Mouse (Mus musculus): Measurements from ENCODE around the gene Thada. TPM values are rescaled to one million over a fixed set of nuclear protein-coding genes. Genes with fewer than 3 reads are reported as not detected.

Thada gene
- total RNA-seq, 2 experiments from 2014 or later: 11.3 to 14.8 TPM

GRCm38 (mm10) chr17:84146458-84147182 is 319.4 kb downstream of the Thada start:
- intact Hi-C loops (cut with DNase I): loop anchor here (5.0 kb wide), 1 partner anchor 36 kb away; no protein-coding TSS in a partner anchor
- no peak for DNase-seq (ENCODE audit: low spot score in 2 of 2)

- intact Hi-C loops (cut with DNase I): loop anchor here (5.0 kb wide), 1 partner anchor 36 kb away; no protein-coding TSS in a partner anchor
- no peak for DNase-seq (ENCODE audit: low spot score in 2 of 2)
Observed at GRCm38 (mm10) chr17:84145826-84146287, 320.1 kb downstream of the Thada start.

- no peak for DNase-seq (ENCODE audit: low spot score in 2 of 2)
- intact Hi-C loops (cut with DNase I): loop anchor here (5.0 kb wide), 1 partner anchor 37 kb away; no protein-coding TSS in a partner anchor
Observed at GRCm38 (mm10) chr17:84144762-84145599, 321.0 kb downstream of the Thada start.

GRCm38 (mm10) chr17:84144130-84144529 is 321.9 kb downstream of the Thada start:
- no peak for DNase-seq (ENCODE audit: low spot score in 2 of 2)
- intact Hi-C loops (cut with DNase I): no loop called here

- intact Hi-C loops (cut with DNase I): no loop called here
- no peak for DNase-seq (ENCODE audit: low spot score in 2 of 2)
Observed at GRCm38 (mm10) chr17:84143219-84143844, 322.7 kb downstream of the Thada start.

GRCm38 (mm10) chr17:84141691-84142090 is 324.3 kb downstream of the Thada start:
- intact Hi-C loops (cut with DNase I): no loop called here
- no peak for DNase-seq (ENCODE audit: low spot score in 2 of 2)

- intact Hi-C loops (cut with DNase I): no loop called here
- no peak for DNase-seq (ENCODE audit: low spot score in 2 of 2)
Observed at GRCm38 (mm10) chr17:84140822-84141507, 325.0 kb downstream of the Thada start.

Other genes with a start within 250 kb of the Thada start
- gene Plekhh2, start 45.7 kb upstream of the Thada start, total RNA-seq (2021): 1 to 10 TPM; 4.6 to 6.5 TPM
- gene Dync2li1, start 160.3 kb upstream of the Thada start, total RNA-seq (2021): 10 to 100 TPM; 19.8 to 22.3 TPM
- gene Abcg8, start 210.1 kb upstream of the Thada start, total RNA-seq (2021): not detected
- under 1 TPM in 1 of 2 experiments, not detected in 1; 0.12 TPM for gene Abcg5, start 216.8 kb upstream of the Thada start, total RNA-seq (2021)

All from left cerebral cortex, postnatal 36 days (tissue).